Comparison of ENCODE assay signal across 25 mouse cellular contexts in the genomic region with DNA sequence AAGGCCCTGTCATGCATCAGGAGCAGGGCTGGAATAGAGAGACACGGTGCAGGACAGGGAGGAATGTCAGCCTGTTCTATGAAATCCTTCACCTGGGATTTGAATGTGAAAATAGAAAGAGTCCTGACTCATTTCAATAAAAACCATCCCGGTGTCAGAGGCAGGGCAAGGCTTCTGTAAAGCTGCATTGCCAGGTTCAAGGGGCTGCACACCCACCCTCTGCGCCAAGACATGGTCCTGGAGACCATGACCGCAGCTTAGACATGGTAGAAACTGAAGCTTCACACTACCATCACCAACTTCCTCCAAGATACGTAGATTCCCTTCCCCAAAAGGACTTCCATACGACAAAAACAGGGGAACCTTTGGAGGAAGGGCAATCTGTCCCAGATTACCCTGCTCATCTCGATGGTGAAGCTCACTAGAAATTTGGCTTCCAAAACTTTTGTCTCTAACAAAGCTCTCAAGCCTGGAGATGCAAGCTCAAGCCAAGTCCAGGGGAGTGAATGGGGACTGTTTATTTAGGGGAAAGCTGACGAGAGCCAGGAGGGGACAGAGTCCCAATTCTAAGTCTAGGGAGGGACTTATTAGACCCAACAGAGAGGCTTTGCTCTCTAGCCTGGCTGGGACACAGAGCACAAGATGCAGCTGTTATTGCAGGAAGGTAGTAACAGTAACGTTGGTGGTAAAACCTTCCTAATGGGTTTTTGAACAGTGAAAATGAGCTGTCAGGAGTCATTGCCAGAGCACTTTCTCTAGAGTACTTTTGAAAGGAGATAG.
DNase-seq lines count a peak whose midpoint lies in the region; ATAC-seq and TF ChIP-seq lines count a peak whose summit lies in the region.
"Had no signal": no experiment of that assay in that cellular context is flagged by ENCODE, and none has a peak within 500 bp of the region (broad histone marks: within the 10 kb centered on the region; RNA-seq: fewer than 3 reads in every experiment).

No protein-coding gene starts in this region.

- H3K9ac ChIP-seq in kidney, embryonic 15.5 days: no peak overlapping the region
- H3K9ac ChIP-seq in stomach, embryonic 16.5 days (ENCODE audit: low read length): no peak overlapping the region
- H3K9ac ChIP-seq: embryonic facial prominence, embryonic 13.5 days; forebrain, embryonic 15.5 days; heart, embryonic 13.5 days; liver, postnatal 0 days had no signal

- no peak for ATAC-seq in kidney, embryonic 15.5 days (replicated peaks; ENCODE audit: low FRiP score)
- no peak for ATAC-seq in stomach, embryonic 16.5 days (ENCODE audit: insufficient read depth, low FRiP score)
- ATAC-seq: forebrain, embryonic 15.5 days; liver, postnatal 0 days had no signal

- peaks cover 73% of the 10 kb centered on the region for H3K4me1 ChIP-seq in heart, embryonic 10.5 days
- peaks cover 56% of the 10 kb centered on the region for H3K4me1 ChIP-seq in kidney, embryonic 15.5 days
- no peaks in the 10 kb centered on the region for H3K4me1 ChIP-seq in testis, adult 2 months (ENCODE audit: control insufficient read depth, insufficient read depth, low read length)
- H3K4me1 ChIP-seq in stomach, embryonic 16.5 days (ENCODE audit: control insufficient read depth, insufficient read depth, low read length): peaks cover 17% of the 10 kb centered on the region; the same call in 1 of the 2 replicates
- H3K4me1 ChIP-seq: megakaryocyte, embryonic 14.5 days had no signal

- no peak overlapping the region for H3K4me3 ChIP-seq in heart, embryonic 10.5 days
- no peak overlapping the region for H3K4me3 ChIP-seq in kidney, embryonic 15.5 days (replicated peaks)
- no peak overlapping the region for H3K4me3 ChIP-seq in testis, adult 2 months (ENCODE audit: control insufficient read depth, low read depth, low read length)
- no peak overlapping the region for H3K4me3 ChIP-seq in stomach, embryonic 16.5 days (replicated peaks; ENCODE audit: low read length)
- H3K4me3 ChIP-seq: embryonic facial prominence, embryonic 13.5 days; forebrain, embryonic 15.5 days; heart, embryonic 13.5 days; left cerebral cortex, adult 2 months; limb, embryonic 10.5 days; megakaryocyte, embryonic 14.5 days; myocyte had no signal

- intact Hi-C loops in heart, postnatal 14 days (cut with DNase I): no loop called here

- no peaks in the 10 kb centered on the region for H3K27me3 ChIP-seq in heart, embryonic 10.5 days (ENCODE audit: insufficient read depth, poor library complexity, severe bottlenecking)
- H3K27me3 ChIP-seq in kidney, embryonic 15.5 days: no peaks in the 10 kb centered on the region
- no peaks in the 10 kb centered on the region for H3K27me3 ChIP-seq in testis, adult 2 months (ENCODE audit: control insufficient read depth, insufficient read depth, low read length)
- no peaks in the 10 kb centered on the region for H3K27me3 ChIP-seq in stomach, embryonic 16.5 days (ENCODE audit: control insufficient read depth, insufficient read depth, low read length)
- H3K27me3 ChIP-seq: CH12.LX; embryonic facial prominence, embryonic 13.5 days; forebrain, embryonic 15.5 days; heart, embryonic 13.5 days had no signal

- H3K27ac ChIP-seq in heart, embryonic 10.5 days: peak overlapping the region; percentile 67
- peak overlapping the region; percentile 4; the same call in 1 of the 2 replicates for H3K27ac ChIP-seq in kidney, embryonic 15.5 days
- 0 out of 2 replicates have a peak overlapping the region, but pooled peaks have one; percentile 29 for H3K27ac ChIP-seq in testis, adult 2 months (ENCODE audit: control insufficient read depth, insufficient read depth, low read depth, low read length)
- H3K27ac ChIP-seq in stomach, embryonic 16.5 days (ENCODE audit: low read length): peak overlapping the region; percentile 29; the same call in 1 of the 2 replicates
- H3K27ac ChIP-seq: embryonic facial prominence, embryonic 13.5 days; forebrain, embryonic 15.5 days; left cerebral cortex, adult 2 months; limb, embryonic 10.5 days had no signal

- no peaks in the 10 kb centered on the region for H3K9me3 ChIP-seq in heart, embryonic 10.5 days
- H3K9me3 ChIP-seq in kidney, embryonic 15.5 days (replicated peaks): no peaks in the 10 kb centered on the region
- no peaks in the 10 kb centered on the region for H3K9me3 ChIP-seq in stomach, embryonic 16.5 days (replicated peaks; ENCODE audit: control insufficient read depth, low read length)
- H3K9me3 ChIP-seq: embryonic facial prominence, embryonic 13.5 days; forebrain, embryonic 15.5 days; heart, embryonic 13.5 days; limb, embryonic 10.5 days; megakaryocyte, embryonic 14.5 days had no signal

- TF ChIP-seq POLR2A in testis, adult 2 months (IDR thresholded peaks at IDR 0.05; ENCODE audit: control insufficient read depth, low read depth, low read length): no peak

- no peak for TF ChIP-seq CTCF in testis, adult 2 months (IDR thresholded peaks at IDR 0.05; ENCODE audit: control insufficient read depth, insufficient read depth, insufficient replicate concordance, low read depth, low read length)

- 65% methylated on average over 9 of the region's 9 CpGs for WGBS in heart, embryonic 10.5 days
- 72% methylated on average over 9 of the region's 9 CpGs for WGBS in kidney, embryonic 15.5 days
- WGBS in stomach, embryonic 16.5 days: 62% methylated on average over 9 of the region's 9 CpGs

- H3K4me2 ChIP-seq in kidney, embryonic 15.5 days: no peak overlapping the region
- H3K4me2 ChIP-seq in stomach, embryonic 16.5 days (ENCODE audit: low read depth, low read length): no peak overlapping the region
- H3K4me2 ChIP-seq: embryonic facial prominence, embryonic 13.5 days; forebrain, embryonic 15.5 days; heart, embryonic 13.5 days had no signal

- no peak for DNase-seq in heart, embryonic 10.5 days (ENCODE audit: low spot score)
- no peak for DNase-seq in heart, postnatal 14 days
- DNase-seq in kidney, postnatal 4 days: no peak
- no peak for DNase-seq in testis, postnatal 14 days (ENCODE audit: low spot score)
- no peak for DNase-seq in natural killer cell, adult 2 months (ENCODE audit: low spot score in 2 of 2)
- DNase-seq: adrenal gland, postnatal 25 days; cerebellum, adult 11 months; cerebellum, postnatal 10 days; gastrocnemius, postnatal 14 days; kidney, adult 18-20 months; kidney, postnatal 10 days; liver, postnatal 0 days; right cerebral cortex, postnatal 14 days; thymus, adult 18-20 months had no signal

- no peaks in the 10 kb centered on the region for H3K36me3 ChIP-seq in heart, embryonic 10.5 days
- H3K36me3 ChIP-seq in kidney, embryonic 15.5 days: no peaks in the 10 kb centered on the region
- H3K36me3 ChIP-seq in testis, adult 2 months (ENCODE audit: control insufficient read depth, insufficient read depth, low read length): no peaks in the 10 kb centered on the region
- H3K36me3 ChIP-seq in stomach, embryonic 16.5 days (ENCODE audit: control insufficient read depth, insufficient read depth, low read length): no peaks in the 10 kb centered on the region
- H3K36me3 ChIP-seq: embryonic facial prominence, embryonic 13.5 days; forebrain, embryonic 15.5 days; heart, embryonic 13.5 days; limb, embryonic 10.5 days had no signal

Comparison
In these comparisons a context has a peak if more than half of its experiments do, and no peak if none do; other contexts are left out.
1. H3K27ac ChIP-seq: peak in every context shown above with its lines; median percentile 67 in heart, embryonic 10.5 days; 29 in testis, adult 2 months; 29 in stomach, embryonic 16.5 days; 4 in kidney, embryonic 15.5 days.